Mouse (Mus musculus) T-helper 17 cell (primary cell): ENCODE measurements at regions not wholly inside any gene's neighbourhood (a gene's known extent, or its start where the extent isn't known, plus 50 kb on each side); places are given as distances from the start of the nearest gene placed in this dataset.
"Not testable (repeated sequence)": the region's sequence is repeated elsewhere in the genome, so short reads cannot be mapped to it uniquely, and the experiment has no call there.

Experiments used
- in situ Hi-C, 2 experiments: fragments of 300-600 bp; cut with MboI, MseI; formaldehyde crosslinking; loops; 1 replicate in 1 of 2; 2 replicates in 1 of 2; pipeline ENCODE4 v1.15.1; 2025; ENCODE audit warnings: high pct_unique_total_duplicates in 2 of 2

DNA sequence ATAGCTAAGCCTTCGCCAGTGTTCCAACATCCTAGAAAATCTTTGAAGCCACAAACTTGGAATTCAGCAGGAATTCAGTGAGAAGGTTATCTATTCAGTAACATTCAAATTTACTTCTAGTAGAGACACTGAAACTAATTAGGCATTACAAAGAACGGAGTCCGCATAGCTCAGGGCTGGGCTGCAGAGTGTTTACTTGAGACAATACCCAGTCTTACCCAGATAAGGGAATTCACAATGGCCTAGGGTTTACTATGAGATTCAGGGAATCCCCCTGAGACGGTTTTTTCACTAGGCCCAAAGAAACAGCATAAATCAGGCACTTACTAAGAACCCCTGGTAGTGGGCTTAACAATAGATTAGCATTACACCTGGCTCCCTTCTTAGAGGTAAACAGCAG lies 335.4 kb upstream of the Scgb2a2 start:
- in situ Hi-C loops, result loop anchor here in 1 of 2 experiments (10.0 kb wide), 1 partner anchor 87 kb away; no protein-coding TSS in a partner anchor

DNA sequence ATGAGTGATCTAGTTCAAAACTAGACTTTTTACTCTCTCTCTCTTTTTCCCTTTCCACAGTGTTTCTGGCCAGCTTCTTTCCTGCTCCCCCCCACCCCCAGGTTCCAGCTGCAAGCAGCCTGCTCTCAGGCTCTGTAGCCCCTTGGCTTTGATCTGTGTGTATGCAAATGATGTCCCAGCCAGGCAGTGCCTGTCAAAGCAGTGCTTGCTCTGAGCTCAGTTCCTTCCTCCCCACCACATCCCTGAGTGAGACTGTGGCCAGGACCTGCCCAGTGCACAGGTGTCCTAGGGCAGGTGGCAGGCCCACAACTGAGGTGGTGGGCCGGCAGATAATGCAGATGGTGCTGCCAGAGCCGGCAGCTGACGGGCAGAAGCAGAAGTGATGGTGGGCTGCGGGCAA lies 303.2 kb upstream of the Scgb2a2 start:
- in situ Hi-C loops, result not testable (repeated sequence)
